In genomic region chr7:97247661-97248060, GRCm38 (mm10) we compare ENCODE assay signal across 12 mouse cellular contexts.
A peak's percentile ranks its signal among the peaks of the same experiment; 100 is the strongest.
DNase-seq lines count a peak whose midpoint lies in the region; ATAC-seq and TF ChIP-seq lines count a peak whose summit lies in the region.
"Had no signal": no experiment of that assay in that cellular context is flagged by ENCODE, and none has a peak within 500 bp of the region (broad histone marks: within the 10 kb centered on the region; RNA-seq: fewer than 3 reads in every experiment).

No protein-coding gene starts in this region.

- H3K9ac ChIP-seq in intestine, postnatal 0 days (ENCODE audit: low read depth, low read length): no peak overlapping the region
- no peak overlapping the region for H3K9ac ChIP-seq in intestine, embryonic 15.5 days
- H3K9ac ChIP-seq in stomach, embryonic 16.5 days (ENCODE audit: low read length): no peak overlapping the region; the same call in 1 of the 2 replicates
- H3K9ac ChIP-seq: liver, embryonic 13.5 days had no signal

- intact Hi-C loops in heart, postnatal 14 days (cut with DNase I): no loop called here

- no peak overlapping the region for H3K4me3 ChIP-seq in intestine, postnatal 0 days (ENCODE audit: low read depth, low read length)
- no peak overlapping the region for H3K4me3 ChIP-seq in intestine, embryonic 15.5 days (replicated peaks)
- H3K4me3 ChIP-seq in stomach, embryonic 16.5 days (replicated peaks; ENCODE audit: low read length): no peak overlapping the region
- H3K4me3 ChIP-seq: liver, embryonic 13.5 days had no signal

- peak; percentile 22 for DNase-seq in urinary bladder, postnatal 14 days (ENCODE audit: low spot score)
- DNase-seq in urinary bladder, postnatal 25 days (ENCODE audit: low spot score): no peak
- peak; percentile 46 to 55 for DNase-seq in heart, postnatal 14 days
- no peak for DNase-seq in frontal cortex, postnatal 25 days (ENCODE audit: low spot score in 2 of 2)
- no peak for DNase-seq in thymus, postnatal 0 days (ENCODE audit: low spot score)
- DNase-seq: adrenal gland, postnatal 25 days; B cell, adult 2 months; cerebellum, adult 9-11 months; liver, embryonic 13.5 days had no signal

- 45% methylated on average over 1 of the region's 1 CpGs for WGBS in intestine, postnatal 0 days
- WGBS in intestine, embryonic 15.5 days: 40% methylated on average over 1 of the region's 1 CpGs
- WGBS in stomach, embryonic 16.5 days: 32% methylated on average over 1 of the region's 1 CpGs

- no peak for ATAC-seq in intestine, postnatal 0 days
- no peak for ATAC-seq in intestine, embryonic 15.5 days
- no peak for ATAC-seq in stomach, embryonic 16.5 days (ENCODE audit: insufficient read depth, low FRiP score)

- H3K36me3 ChIP-seq in intestine, postnatal 0 days (ENCODE audit: control insufficient read depth, insufficient read depth): no peaks in the 10 kb centered on the region
- H3K36me3 ChIP-seq in intestine, embryonic 15.5 days: no peaks in the 10 kb centered on the region
- no peaks in the 10 kb centered on the region for H3K36me3 ChIP-seq in stomach, embryonic 16.5 days (ENCODE audit: control insufficient read depth, insufficient read depth, low read length)
- H3K36me3 ChIP-seq: liver, embryonic 13.5 days had no signal

- no peak for TF ChIP-seq CTCF in intestine, postnatal 0 days (IDR thresholded peaks at IDR 0.05; ENCODE audit: low read depth)

- H3K9me3 ChIP-seq in intestine, postnatal 0 days (ENCODE audit: control insufficient read depth): no peaks in the 10 kb centered on the region
- no peaks in the 10 kb centered on the region for H3K9me3 ChIP-seq in intestine, embryonic 15.5 days
- H3K9me3 ChIP-seq in stomach, embryonic 16.5 days (replicated peaks; ENCODE audit: control insufficient read depth, low read length): no peaks in the 10 kb centered on the region
- H3K9me3 ChIP-seq: liver, embryonic 13.5 days had no signal

- H3K27ac ChIP-seq in intestine, postnatal 0 days (ENCODE audit: low read depth, low read length): peak overlapping the region; percentile 21; the same call in 1 of the 2 replicates
- no peak overlapping the region for H3K27ac ChIP-seq in intestine, embryonic 15.5 days
- peak overlapping the region; percentile 49; the same call in 1 of the 2 replicates for H3K27ac ChIP-seq in stomach, embryonic 16.5 days (ENCODE audit: low read length)
- H3K27ac ChIP-seq: liver, embryonic 13.5 days had no signal

- no peak overlapping the region for H3K4me2 ChIP-seq in intestine, postnatal 0 days (replicated peaks; ENCODE audit: low read depth)
- no peak overlapping the region for H3K4me2 ChIP-seq in intestine, embryonic 15.5 days (replicated peaks)
- no peak overlapping the region for H3K4me2 ChIP-seq in stomach, embryonic 16.5 days (ENCODE audit: low read depth, low read length)
- H3K4me2 ChIP-seq: liver, embryonic 13.5 days had no signal

- H3K27me3 ChIP-seq in intestine, postnatal 0 days (replicated peaks; ENCODE audit: control insufficient read depth, insufficient read depth, low read length): no peaks in the 10 kb centered on the region
- H3K27me3 ChIP-seq in intestine, embryonic 15.5 days (replicated peaks): no peaks in the 10 kb centered on the region
- H3K27me3 ChIP-seq in stomach, embryonic 16.5 days (ENCODE audit: control insufficient read depth, insufficient read depth, low read length): no peaks in the 10 kb centered on the region
- H3K27me3 ChIP-seq: liver, embryonic 13.5 days had no signal

- H3K4me1 ChIP-seq in intestine, postnatal 0 days (replicated peaks; ENCODE audit: control insufficient read depth, insufficient read depth, low read length): no peaks in the 10 kb centered on the region
- 0 out of 2 replicates have a peak, but pooled peaks cover 4% of the 10 kb centered on the region for H3K4me1 ChIP-seq in intestine, embryonic 15.5 days (replicated peaks)
- peaks cover 6% of the 10 kb centered on the region for H3K4me1 ChIP-seq in stomach, embryonic 16.5 days (ENCODE audit: control insufficient read depth, insufficient read depth, low read length)

Comparison
In these comparisons a context has a peak if more than half of its experiments do, and no peak if none do; other contexts are left out.
1. DNase-seq: peak in urinary bladder, postnatal 14 days (single experiment) and heart, postnatal 14 days (2 of 2); none in urinary bladder, postnatal 25 days (single experiment), frontal cortex, postnatal 25 days (0 of 2) and thymus, postnatal 0 days (single experiment).